9 mouse cellular contexts compared by ENCODE assay signal in the genomic region with DNA sequence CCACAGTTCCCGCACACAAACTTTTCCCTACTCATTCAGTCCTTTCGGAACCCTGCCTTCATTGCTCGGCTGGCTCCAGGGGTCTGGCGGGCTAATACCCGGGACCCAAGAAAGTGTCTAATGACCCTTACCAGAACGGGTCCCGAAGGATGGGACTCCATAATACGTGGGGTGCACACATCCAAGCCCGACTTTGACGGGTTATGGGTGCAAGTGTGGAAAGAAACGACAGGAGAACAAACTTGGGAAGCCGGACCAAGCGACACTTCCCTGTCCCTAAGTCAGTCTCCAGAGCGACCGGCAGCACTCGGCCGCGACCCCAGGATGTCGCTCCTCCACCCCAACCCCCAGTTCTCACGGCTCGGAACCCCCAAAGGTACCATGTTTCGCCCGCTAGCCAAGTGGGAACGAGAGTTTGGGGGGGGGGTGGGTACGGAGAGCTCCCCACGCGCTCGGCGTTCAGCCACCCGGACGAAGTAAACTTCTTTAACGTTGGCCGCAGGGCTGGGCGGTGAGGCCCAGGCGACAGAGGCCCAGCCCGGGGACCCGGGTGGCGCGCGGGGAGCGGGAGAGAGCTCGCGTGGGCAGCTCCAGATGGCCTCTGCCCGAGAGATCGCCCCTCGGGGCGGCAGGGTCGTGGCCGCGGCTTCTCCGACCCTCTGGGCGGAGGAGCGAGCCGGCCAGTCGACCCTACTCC. TPM values are rescaled to one million over a fixed set of nuclear protein-coding genes. Genes with fewer than 3 reads are reported as not detected.
DNase-seq lines count a peak whose midpoint lies in the region; ATAC-seq and TF ChIP-seq lines count a peak whose summit lies in the region.
"Had no signal": no experiment of that assay in that cellular context is flagged by ENCODE, and none has a peak within 500 bp of the region (broad histone marks: within the 10 kb centered on the region; RNA-seq: fewer than 3 reads in every experiment).

No protein-coding gene starts in this region.

- H3K36me3 ChIP-seq in lung, embryonic 15.5 days = no peaks in the 10 kb centered on the region
- H3K36me3 ChIP-seq in forebrain, embryonic 14.5 days (ENCODE audit: control insufficient read depth, insufficient read depth, low read length) = no peaks in the 10 kb centered on the region
- no peaks in the 10 kb centered on the region for H3K36me3 ChIP-seq in limb, embryonic 14.5 days (ENCODE audit: control insufficient read depth, insufficient read depth, low read length)
- H3K36me3 ChIP-seq in stomach, embryonic 14.5 days (ENCODE audit: control insufficient read depth, insufficient read depth, low read length) = no peaks in the 10 kb centered on the region

- no peak for DNase-seq in lung, postnatal 10 days
- no peak for DNase-seq in forebrain, embryonic 14.5 days (ENCODE audit: low spot score)
- DNase-seq in limb, embryonic 14.5 days (ENCODE audit: low spot score) = no peak
- DNase-seq in cerebellum, postnatal 36 days = no peak
- DNase-seq in spleen, postnatal 36 days (ENCODE audit: low spot score in 2 of 2) = no peak
- no peak for DNase-seq in layer of hippocampus, adult 9-10 months (ENCODE audit: low spot score)

- H3K4me1 ChIP-seq in lung, embryonic 15.5 days = peaks cover 37% of the 10 kb centered on the region
- H3K4me1 ChIP-seq in forebrain, embryonic 14.5 days (ENCODE audit: control insufficient read depth, insufficient read depth, low read length) = peaks cover 14% of the 10 kb centered on the region
- H3K4me1 ChIP-seq in limb, embryonic 14.5 days (ENCODE audit: control insufficient read depth, insufficient read depth, low read length) = peaks cover 5% of the 10 kb centered on the region
- peaks cover 11% of the 10 kb centered on the region for H3K4me1 ChIP-seq in stomach, embryonic 14.5 days (ENCODE audit: control insufficient read depth, insufficient read depth, low read length)

- peak overlapping the region; percentile 89 for H3K4me2 ChIP-seq in lung, embryonic 15.5 days
- peak overlapping the region; percentile 75 for H3K4me2 ChIP-seq in forebrain, embryonic 14.5 days (ENCODE audit: low read length)
- peak overlapping the region; percentile 79 for H3K4me2 ChIP-seq in limb, embryonic 14.5 days (replicated peaks; ENCODE audit: low read depth, low read length, severe bottlenecking)
- peak overlapping the region; percentile 86 for H3K4me2 ChIP-seq in stomach, embryonic 14.5 days (replicated peaks; ENCODE audit: low read depth, low read length)

- no peaks in the 10 kb centered on the region for H3K9me3 ChIP-seq in lung, embryonic 15.5 days
- H3K9me3 ChIP-seq in forebrain, embryonic 14.5 days (replicated peaks; ENCODE audit: control insufficient read depth, low read length) = no peaks in the 10 kb centered on the region
- no peaks in the 10 kb centered on the region for H3K9me3 ChIP-seq in limb, embryonic 14.5 days (ENCODE audit: control insufficient read depth, low read length)
- H3K9me3 ChIP-seq in stomach, embryonic 14.5 days (ENCODE audit: control insufficient read depth, low read depth, low read length) = no peaks in the 10 kb centered on the region
- H3K9me3 ChIP-seq: megakaryocyte, embryonic 14.5 days had no signal

- no peak for TF ChIP-seq POLR2A in limb, embryonic 14.5 days (IDR thresholded peaks at IDR 0.05; ENCODE audit: borderline replicate concordance, extremely low read depth, insufficient read depth, insufficient read length)

- H3K27ac ChIP-seq in lung, embryonic 15.5 days = no peak overlapping the region
- H3K27ac ChIP-seq in forebrain, embryonic 14.5 days (ENCODE audit: low read depth, low read length) = peak overlapping the region; percentile 99
- peak overlapping the region; percentile 98 for H3K27ac ChIP-seq in limb, embryonic 14.5 days (replicated peaks; ENCODE audit: low read depth, low read length)
- H3K27ac ChIP-seq in stomach, embryonic 14.5 days (ENCODE audit: low read length) = no peak overlapping the region; the same call in 1 of the 2 replicates

- H3K27me3 ChIP-seq in lung, embryonic 15.5 days = peaks cover 98% of the 10 kb centered on the region
- no peaks in the 10 kb centered on the region for H3K27me3 ChIP-seq in forebrain, embryonic 14.5 days (replicated peaks; ENCODE audit: control insufficient read depth, insufficient read depth, low read length)
- H3K27me3 ChIP-seq in limb, embryonic 14.5 days (ENCODE audit: control insufficient read depth, insufficient read depth, low read length) = peaks cover 22% of the 10 kb centered on the region
- peaks cover 42% of the 10 kb centered on the region for H3K27me3 ChIP-seq in stomach, embryonic 14.5 days (ENCODE audit: control insufficient read depth, insufficient read depth, low read length)

- under 1% methylated on average over 55 of the region's 55 CpGs for WGBS in lung, embryonic 15.5 days
- WGBS in forebrain, embryonic 14.5 days = under 1% methylated on average over 55 of the region's 55 CpGs
- WGBS in limb, embryonic 14.5 days = under 1% methylated on average over 43 of the region's 55 CpGs
- under 1% methylated on average over 54 of the region's 55 CpGs for WGBS in stomach, embryonic 14.5 days

- ATAC-seq in lung, embryonic 15.5 days (ENCODE audit: borderline replicate concordance, extremely low read depth, low FRiP score, low TSS enrichment) = no peak
- ATAC-seq in forebrain, embryonic 14.5 days = no peak
- no peak for ATAC-seq in limb, embryonic 14.5 days (ENCODE audit: low FRiP score, low read depth)
- 0 out of 2 replicates have a peak, but pooled peaks have one; percentile 7 for ATAC-seq in stomach, embryonic 14.5 days (ENCODE audit: insufficient number of reproducible peaks, insufficient read depth, low FRiP score, low read depth)

- peak overlapping the region; percentile 43 for H3K4me3 ChIP-seq in lung, embryonic 15.5 days
- H3K4me3 ChIP-seq in forebrain, embryonic 14.5 days (ENCODE audit: low read depth, low read length) = peak overlapping the region; percentile 71
- peak overlapping the region; percentile 68 for H3K4me3 ChIP-seq in limb, embryonic 14.5 days (replicated peaks; ENCODE audit: low read length)
- peak overlapping the region; percentile 47 for H3K4me3 ChIP-seq in stomach, embryonic 14.5 days (ENCODE audit: low read depth, low read length)

- peak overlapping the region; percentile 10; the same call in 1 of the 2 replicates for H3K9ac ChIP-seq in lung, embryonic 15.5 days
- peak overlapping the region; percentile 99 for H3K9ac ChIP-seq in forebrain, embryonic 14.5 days (ENCODE audit: low read length)
- H3K9ac ChIP-seq in limb, embryonic 14.5 days (ENCODE audit: low read depth, low read length, severe bottlenecking) = peak overlapping the region; percentile 97
- peak overlapping the region; percentile 30 for H3K9ac ChIP-seq in stomach, embryonic 14.5 days (replicated peaks; ENCODE audit: low read depth, low read length)

RNA-seq across cellular contexts. Expression of a gene that starts 2.4 kb away (rescaled TPM):
- polyA plus RNA-seq in lung, embryonic 15.5 days (2015; fragmentation: Nextera tagmentation; extraction: Ambion mirVana) = 0.10 and 0.21 TPM in 2 replicates
- 14.8 and 16.0 TPM in 2 replicates for polyA plus RNA-seq in forebrain, embryonic 14.5 days (2014; fragmentation: Nextera tagmentation; extraction: Ambion mirVana)
- 13.6 and 17.9 TPM in 2 replicates for polyA plus RNA-seq in limb, embryonic 14.5 days (2012; rRNA removed)
- polyA plus RNA-seq in limb, embryonic 14.5 days (2014; fragmentation: Nextera tagmentation; extraction: Ambion mirVana) = 8.4 and 11.2 TPM in 2 replicates
- 0.52 and 0.62 TPM in 2 replicates for polyA plus RNA-seq in stomach, embryonic 14.5 days (2014; fragmentation: Nextera tagmentation; extraction: Ambion mirVana)

Comparison
In these comparisons a context has a peak if more than half of its experiments do, and no peak if none do; other contexts are left out.
1. H3K27ac ChIP-seq: peak in forebrain, embryonic 14.5 days (single experiment) and limb, embryonic 14.5 days (single experiment); none in lung, embryonic 15.5 days (single experiment) and stomach, embryonic 14.5 days (single experiment).
2. H3K9ac ChIP-seq: peak in every context shown above with its lines; median percentile 99 in forebrain, embryonic 14.5 days; 97 in limb, embryonic 14.5 days; 30 in stomach, embryonic 14.5 days; 10 in lung, embryonic 15.5 days.
3. Peak in every context shown above with its lines, with median percentiles within 50 percentile points of each other: H3K4me2 ChIP-seq and H3K4me3 ChIP-seq.